In the genomic region with DNA sequence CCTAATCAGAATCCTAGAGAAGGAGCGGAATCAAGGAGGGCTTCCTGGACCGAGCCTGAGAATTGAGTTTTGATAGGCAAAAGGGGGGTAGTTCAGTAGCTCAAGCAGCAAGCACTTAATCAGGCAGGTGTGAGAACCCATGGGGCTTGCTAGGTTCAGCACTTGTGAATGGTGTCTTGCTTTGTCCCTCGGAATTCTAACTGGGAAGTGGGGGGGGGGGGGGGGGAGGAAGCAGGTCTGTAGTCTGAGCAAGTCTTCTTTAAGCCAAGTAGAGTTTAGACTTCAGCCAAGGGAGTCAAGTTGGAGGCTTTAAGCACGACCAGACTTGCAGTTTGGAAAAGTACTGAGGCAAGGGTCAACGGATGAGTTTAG, we compare ENCODE assay signal across 7 mouse cellular contexts.
DNase-seq lines count a peak whose midpoint lies in the region; ATAC-seq and TF ChIP-seq lines count a peak whose summit lies in the region.

No protein-coding gene starts in this region.

- no peak overlapping the region for H3K4me3 ChIP-seq in lung, embryonic 14.5 days (ENCODE audit: low read depth, low read length)
- H3K4me3 ChIP-seq in lung, adult 2 months (replicated peaks; ENCODE audit: extremely low read depth, low read depth, low read length) = no peak overlapping the region
- peak overlapping the region; percentile 33 for H3K4me3 ChIP-seq in forebrain, embryonic 16.5 days (replicated peaks; ENCODE audit: low read length)
- H3K4me3 ChIP-seq in limb, embryonic 12.5 days (replicated peaks) = 0 out of 2 replicates have a peak overlapping the region, but pooled peaks have one; percentile 7
- no peak overlapping the region for H3K4me3 ChIP-seq in stomach, embryonic 15.5 days (replicated peaks)

- TF ChIP-seq POLR2A in lung, adult 2 months (IDR thresholded peaks at IDR 0.05; ENCODE audit: borderline replicate concordance, extremely low read depth, low read depth, low read length) = no peak

- ATAC-seq in lung, embryonic 14.5 days (ENCODE audit: insufficient read depth) = no peak
- ATAC-seq in forebrain, embryonic 16.5 days = no peak
- no peak for ATAC-seq in limb, embryonic 12.5 days (ENCODE audit: insufficient number of reproducible peaks, insufficient read depth, low FRiP score, low TSS enrichment, low read depth)
- ATAC-seq in stomach, embryonic 15.5 days (ENCODE audit: insufficient read depth, low FRiP score, low read depth) = no peak

- peak overlapping the region; percentile 26; the same call in 1 of the 2 replicates for H3K27ac ChIP-seq in lung, embryonic 14.5 days (ENCODE audit: low read depth)
- H3K27ac ChIP-seq in forebrain, embryonic 16.5 days (ENCODE audit: low read length) = peak overlapping the region; percentile 34; the same call in 1 of the 2 replicates
- H3K27ac ChIP-seq in limb, embryonic 12.5 days = peak overlapping the region; percentile 62
- H3K27ac ChIP-seq in stomach, embryonic 15.5 days = no peak overlapping the region

- no peak for DNase-seq in lung, embryonic 14.5 days
- DNase-seq in lung, adult 2 months = no peak
- no peak for DNase-seq in urinary bladder, postnatal 14 days (ENCODE audit: low spot score)
- no peak for DNase-seq in layer of hippocampus, postnatal 36 days

- H3K27me3 ChIP-seq in lung, embryonic 14.5 days (ENCODE audit: insufficient read depth, low read length) = no peaks in the 10 kb centered on the region
- no peaks in the 10 kb centered on the region for H3K27me3 ChIP-seq in forebrain, embryonic 16.5 days (replicated peaks; ENCODE audit: control insufficient read depth, insufficient read depth, low read length)
- H3K27me3 ChIP-seq in limb, embryonic 12.5 days = no peaks in the 10 kb centered on the region
- H3K27me3 ChIP-seq in stomach, embryonic 15.5 days (replicated peaks) = no peaks in the 10 kb centered on the region

- H3K4me2 ChIP-seq in lung, embryonic 14.5 days = peak overlapping the region; percentile 43
- H3K4me2 ChIP-seq in forebrain, embryonic 16.5 days (ENCODE audit: low read length) = peak overlapping the region; percentile 58
- H3K4me2 ChIP-seq in limb, embryonic 12.5 days = peak overlapping the region; percentile 36
- peak overlapping the region; percentile 32 for H3K4me2 ChIP-seq in stomach, embryonic 15.5 days

- TF ChIP-seq CTCF in lung, embryonic 14.5 days (IDR thresholded peaks at IDR 0.05; ENCODE audit: low read depth) = no peak
- no peak for TF ChIP-seq CTCF in lung, adult 2 months (IDR thresholded peaks at IDR 0.05; ENCODE audit: insufficient read depth, low read length)

- no peak overlapping the region for H3K9ac ChIP-seq in lung, embryonic 14.5 days
- H3K9ac ChIP-seq in forebrain, embryonic 16.5 days (replicated peaks; ENCODE audit: low read depth, low read length) = peak overlapping the region; percentile 40
- H3K9ac ChIP-seq in limb, embryonic 12.5 days (replicated peaks) = no peak overlapping the region
- H3K9ac ChIP-seq in stomach, embryonic 15.5 days = no peak overlapping the region

- 0 out of 2 replicates have a peak, but pooled peaks cover 5% of the 10 kb centered on the region for H3K4me1 ChIP-seq in lung, embryonic 14.5 days (ENCODE audit: insufficient read depth)
- peaks cover 12% of the 10 kb centered on the region for H3K4me1 ChIP-seq in lung, adult 2 months (ENCODE audit: control insufficient read depth, insufficient read depth, low read length)
- peaks cover 15% of the 10 kb centered on the region for H3K4me1 ChIP-seq in forebrain, embryonic 16.5 days (replicated peaks; ENCODE audit: control insufficient read depth, insufficient read depth, low read length)
- peaks cover 34% of the 10 kb centered on the region for H3K4me1 ChIP-seq in limb, embryonic 12.5 days (replicated peaks)
- peaks cover 12% of the 10 kb centered on the region; the same call in 1 of the 2 replicates for H3K4me1 ChIP-seq in stomach, embryonic 15.5 days

- H3K36me3 ChIP-seq in lung, embryonic 14.5 days (ENCODE audit: insufficient read depth) = no peaks in the 10 kb centered on the region
- no peaks in the 10 kb centered on the region for H3K36me3 ChIP-seq in forebrain, embryonic 16.5 days (ENCODE audit: control insufficient read depth, insufficient read depth)
- H3K36me3 ChIP-seq in limb, embryonic 12.5 days = no peaks in the 10 kb centered on the region
- H3K36me3 ChIP-seq in stomach, embryonic 15.5 days = no peaks in the 10 kb centered on the region

- H3K9me3 ChIP-seq in lung, embryonic 14.5 days (ENCODE audit: low read depth, low read length) = no peaks in the 10 kb centered on the region
- H3K9me3 ChIP-seq in forebrain, embryonic 16.5 days (ENCODE audit: control insufficient read depth, low read length) = no peaks in the 10 kb centered on the region
- H3K9me3 ChIP-seq in limb, embryonic 12.5 days = 0 out of 2 replicates have a peak, but pooled peaks cover 4% of the 10 kb centered on the region
- H3K9me3 ChIP-seq in stomach, embryonic 15.5 days = no peaks in the 10 kb centered on the region

- WGBS in lung, embryonic 14.5 days = 35% methylated on average over 5 of the region's 5 CpGs
- 24% methylated on average over 5 of the region's 5 CpGs for WGBS in lung, adult 2 months
- 6% methylated on average over 5 of the region's 5 CpGs for WGBS in forebrain, embryonic 16.5 days
- WGBS in limb, embryonic 12.5 days = 41% methylated on average over 5 of the region's 5 CpGs
- WGBS in stomach, embryonic 15.5 days = 39% methylated on average over 5 of the region's 5 CpGs

Comparison
In these comparisons a context has a peak if more than half of its experiments do, and no peak if none do; other contexts are left out.
1. H3K4me3 ChIP-seq: peak in forebrain, embryonic 16.5 days (single experiment) and limb, embryonic 12.5 days (single experiment); none in lung, embryonic 14.5 days (single experiment), lung, adult 2 months (single experiment) and stomach, embryonic 15.5 days (single experiment).
2. Peak in every context shown above with its lines, with median percentiles within 50 percentile points of each other: H3K4me2 ChIP-seq.